25 mouse cellular contexts compared by ENCODE assay signal in the genomic region with DNA sequence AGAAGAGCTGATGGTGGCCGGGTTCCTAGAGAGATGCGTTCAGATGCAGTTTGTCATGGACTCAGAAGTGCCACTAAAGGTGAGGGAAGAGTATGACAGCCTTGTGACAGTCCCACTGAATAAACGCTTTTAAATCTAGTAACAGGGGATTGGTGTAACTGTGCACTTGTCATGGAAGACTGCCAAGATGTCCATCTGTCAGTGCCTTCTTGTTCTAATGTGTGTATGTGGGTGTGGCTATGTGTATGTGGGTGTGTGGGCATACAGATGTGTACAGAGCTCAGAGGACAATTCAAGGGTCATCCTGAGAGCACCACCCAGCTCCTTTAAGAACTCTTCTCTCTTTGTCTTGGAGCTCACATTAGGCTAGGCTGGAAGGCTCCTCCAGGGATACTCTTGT. TPM values are rescaled to one million over a fixed set of nuclear protein-coding genes. Genes with fewer than 3 reads are reported as not detected.
DNase-seq lines count a peak whose midpoint lies in the region; ATAC-seq and TF ChIP-seq lines count a peak whose summit lies in the region.
"Had no signal": no experiment of that assay in that cellular context is flagged by ENCODE, and none has a peak within 500 bp of the region (broad histone marks: within the 10 kb centered on the region; RNA-seq: fewer than 3 reads in every experiment).

No protein-coding gene starts in this region.

- peak; percentile 52 for ATAC-seq in forebrain, embryonic 13.5 days
- ATAC-seq in liver, embryonic 11.5 days (replicated peaks; ENCODE audit: low FRiP score): no peak
- ATAC-seq: intestine, embryonic 15.5 days had no signal

- TF ChIP-seq POLR2A in brain, embryonic 14.5 days (IDR thresholded peaks at IDR 0.05; ENCODE audit: borderline replicate concordance, extremely low read depth, insufficient read depth, insufficient read length, poor library complexity, severe bottlenecking): no peak

- no peak for TF ChIP-seq CTCF in brain, embryonic 14.5 days (IDR thresholded peaks at IDR 0.05; ENCODE audit: borderline replicate concordance, extremely low read depth, insufficient read depth, insufficient read length)

- no peak overlapping the region for H3K9ac ChIP-seq in forebrain, embryonic 13.5 days
- no peak overlapping the region for H3K9ac ChIP-seq in liver, embryonic 11.5 days (ENCODE audit: low read depth, low read length)
- H3K9ac ChIP-seq: embryonic facial prominence, embryonic 12.5 days; heart, embryonic 15.5 days; intestine, embryonic 15.5 days had no signal

- H3K4me1 ChIP-seq in forebrain, embryonic 13.5 days: peaks cover 18% of the 10 kb centered on the region; the same call in 1 of the 2 replicates
- H3K4me1 ChIP-seq in forebrain, embryonic 10.5 days: peaks cover 21% of the 10 kb centered on the region
- H3K4me1 ChIP-seq in liver, embryonic 11.5 days (replicated peaks; ENCODE audit: control insufficient read depth, insufficient read depth, low read length): no peaks in the 10 kb centered on the region
- H3K4me1 ChIP-seq: embryonic facial prominence, embryonic 12.5 days; heart, embryonic 15.5 days had no signal

- H3K36me3 ChIP-seq in forebrain, embryonic 13.5 days (ENCODE audit: poor library complexity, severe bottlenecking): no peaks in the 10 kb centered on the region
- no peaks in the 10 kb centered on the region for H3K36me3 ChIP-seq in forebrain, embryonic 10.5 days (replicated peaks)
- H3K36me3 ChIP-seq in liver, embryonic 11.5 days (ENCODE audit: control insufficient read depth, insufficient read depth, low read length): no peaks in the 10 kb centered on the region
- H3K36me3 ChIP-seq: embryonic facial prominence, embryonic 12.5 days; heart, embryonic 15.5 days; intestine, embryonic 15.5 days had no signal

- 73% methylated on average over 3 of the region's 3 CpGs for WGBS in forebrain, embryonic 13.5 days
- WGBS in forebrain, embryonic 10.5 days: 89% methylated on average over 3 of the region's 3 CpGs
- 84% methylated on average over 3 of the region's 3 CpGs for WGBS in liver, embryonic 11.5 days

- no peak overlapping the region for H3K4me2 ChIP-seq in forebrain, embryonic 13.5 days
- H3K4me2 ChIP-seq in liver, embryonic 11.5 days: no peak overlapping the region
- H3K4me2 ChIP-seq: embryonic facial prominence, embryonic 12.5 days; intestine, embryonic 15.5 days had no signal

- H3K4me3 ChIP-seq in forebrain, embryonic 13.5 days: no peak overlapping the region
- no peak overlapping the region for H3K4me3 ChIP-seq in forebrain, embryonic 10.5 days
- no peak overlapping the region for H3K4me3 ChIP-seq in liver, embryonic 11.5 days (ENCODE audit: low read depth, low read length)
- H3K4me3 ChIP-seq: embryonic facial prominence, embryonic 12.5 days; erythroblast, embryonic 14.5 days; heart, adult 2 months; heart, embryonic 15.5 days; intestine, embryonic 15.5 days; left cerebral cortex, adult 2 months had no signal

- no peaks in the 10 kb centered on the region; the same call in 1 of the 2 replicates for H3K9me3 ChIP-seq in forebrain, embryonic 13.5 days (replicated peaks)
- no peaks in the 10 kb centered on the region for H3K9me3 ChIP-seq in forebrain, embryonic 10.5 days
- H3K9me3 ChIP-seq in liver, embryonic 11.5 days (ENCODE audit: control insufficient read depth, low read length): no peaks in the 10 kb centered on the region
- H3K9me3 ChIP-seq: embryonic facial prominence, embryonic 12.5 days; heart, embryonic 15.5 days; intestine, embryonic 15.5 days had no signal

- no peak for DNase-seq in forebrain, embryonic 10.5 days (ENCODE audit: extremely low spot score, low spot score)
- peak; percentile 15 for DNase-seq in liver, embryonic 11.5 days (ENCODE audit: low spot score)
- DNase-seq in liver (no peak), 416B (ENCODE audit: low read depth) (peak; percentile 27)
- DNase-seq in brain, embryonic 14.5 days (ENCODE audit: low read depth): peak; percentile 65
- no peak for DNase-seq in right cerebral cortex, postnatal 25 days
- DNase-seq in left cerebral cortex, adult 18-20 months (ENCODE audit: low spot score in 2 of 2): no peak
- DNase-seq: gastrocnemius, postnatal 10 days; heart, adult 2 months; heart, postnatal 4 days; kidney, adult 9 months; kidney, postnatal 25 days; left cerebral cortex, postnatal 4 days; lung, embryonic 14.5 days; midbrain, embryonic 14.5 days; thymus, postnatal 36 days had no signal

- H3K27ac ChIP-seq in forebrain, embryonic 13.5 days: no peak overlapping the region
- no peak overlapping the region for H3K27ac ChIP-seq in forebrain, embryonic 10.5 days
- H3K27ac ChIP-seq in liver, embryonic 11.5 days (ENCODE audit: low read depth, low read length): no peak overlapping the region
- H3K27ac ChIP-seq: embryonic facial prominence, embryonic 12.5 days; heart, adult 2 months; heart, embryonic 15.5 days; intestine, embryonic 15.5 days; left cerebral cortex, adult 2 months; macrophage had no signal

- peaks cover 4% of the 10 kb centered on the region; the same call in 1 of the 2 replicates for H3K27me3 ChIP-seq in forebrain, embryonic 13.5 days
- H3K27me3 ChIP-seq in forebrain, embryonic 10.5 days (ENCODE audit: poor library complexity, severe bottlenecking): peaks cover 35% of the 10 kb centered on the region
- no peaks in the 10 kb centered on the region; the same call in 1 of the 2 replicates for H3K27me3 ChIP-seq in liver, embryonic 11.5 days (replicated peaks; ENCODE audit: control insufficient read depth, insufficient read depth, low read length)
- H3K27me3 ChIP-seq: heart, embryonic 15.5 days; intestine, embryonic 15.5 days had no signal

RNA-seq across cellular contexts. Expression of a gene that starts 11.2 kb away (rescaled TPM):
- polyA plus RNA-seq in forebrain, embryonic 13.5 days (2015; fragmentation: Nextera tagmentation; extraction: Ambion mirVana): not detected in 2 replicates
- polyA plus RNA-seq in forebrain, embryonic 10.5 days (2016; fragmentation: Nextera tagmentation; extraction: Ambion mirVana): 0.06 TPM in 1 of 2 replicates, not detected in the other
- 0.07 TPM in 1 of 2 replicates, not detected in the other for polyA plus RNA-seq in liver, embryonic 11.5 days (2014; fragmentation: Nextera tagmentation; extraction: Ambion mirVana)
- polyA plus RNA-seq in brain, embryonic 14.5 days (2012; rRNA removed): 0.15 and 0.25 TPM in 2 replicates
- not detected for total RNA-seq in left cerebral cortex, adult 18-20 months (2021)
- total RNA-seq: adrenal gland, adult 18-20 months; gastrocnemius, postnatal 10 days; heart, adult 2 months; heart, postnatal 4 days; left cerebral cortex, adult 2 months; liver, adult 2 months had no signal
- polyA plus RNA-seq: embryonic facial prominence, embryonic 12.5 days; erythroblast, embryonic 14.5 days; heart, embryonic 15.5 days; liver, adult 2 months; lung, embryonic 14.5 days; macrophage; midbrain, embryonic 14.5 days had no signal

RNA-seq across cellular contexts. Expression of a gene that starts 59.0 kb away (rescaled TPM):
- polyA plus RNA-seq in forebrain, embryonic 13.5 days (2015; fragmentation: Nextera tagmentation; extraction: Ambion mirVana): 129 and 133 TPM in 2 replicates
- polyA plus RNA-seq in forebrain, embryonic 10.5 days (2016; fragmentation: Nextera tagmentation; extraction: Ambion mirVana): 68.9 and 70.6 TPM in 2 replicates
- polyA plus RNA-seq in liver, embryonic 11.5 days (2014; fragmentation: Nextera tagmentation; extraction: Ambion mirVana): 93.0 and 102 TPM in 2 replicates
- 98.2 and 115 TPM in 2 replicates for polyA plus RNA-seq in brain, embryonic 14.5 days (2012; rRNA removed)
- total RNA-seq in left cerebral cortex, adult 18-20 months (2021): 100 to 1,000 TPM; 115 to 116 TPM

Comparison
In these comparisons a context has a peak if more than half of its experiments do, and no peak if none do; other contexts are left out.
1. DNase-seq: peak in liver, embryonic 11.5 days (single experiment), 416B (single experiment) and brain, embryonic 14.5 days (single experiment); none in forebrain, embryonic 10.5 days (single experiment), liver (single experiment), right cerebral cortex, postnatal 25 days (single experiment) and left cerebral cortex, adult 18-20 months (0 of 2).